Mouse (Mus musculus) yolk sac, embryonic 10.5 days (tissue): ENCODE data around the gene Tango2.

ENCODE experiments used
- DNase-seq: peaks from one replicate; pipeline ENCODE4 v3.0.0-alpha.2; 2017; ENCODE audit warnings: low spot score

Gene Tango2

DNA sequence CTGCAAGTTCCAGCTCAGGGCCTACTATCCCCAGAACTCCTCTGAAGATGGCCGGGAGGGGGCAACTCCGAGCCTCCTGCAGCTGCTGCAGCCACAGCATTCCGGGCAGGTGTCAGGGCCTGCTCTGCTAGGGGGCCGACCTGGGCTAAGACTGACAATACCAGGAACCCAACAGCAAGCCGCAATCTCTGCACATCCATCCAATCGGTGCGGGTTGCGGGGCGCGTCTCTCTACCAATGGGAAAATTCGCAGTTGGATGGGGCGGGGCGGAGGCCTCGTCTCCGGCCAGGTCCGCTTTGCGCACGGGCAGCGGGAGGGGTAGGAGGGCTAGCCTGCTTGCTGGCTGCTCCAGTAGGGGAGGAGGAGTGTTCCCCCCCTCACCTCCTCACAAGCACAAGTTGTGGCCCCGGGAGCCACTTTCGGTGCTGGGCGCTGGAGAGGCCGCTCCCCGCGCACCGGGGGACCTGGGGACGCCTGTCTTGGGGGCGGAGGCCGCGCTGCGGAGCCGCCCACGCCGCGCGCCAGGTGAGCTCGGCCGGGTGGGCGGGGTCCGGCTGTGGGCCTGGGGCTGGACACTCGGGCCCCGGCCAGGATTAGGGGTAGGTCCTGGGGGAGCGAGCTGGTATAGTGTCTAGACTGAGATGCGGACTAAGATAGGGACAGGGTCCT lies at the start of gene Tango2, which contains the start of gene Arvcf:
TSS of gene Tango2 (minus strand) at position 173 of the 670 bp plus-strand sequence.
TSS of gene Arvcf (plus strand) at position 252 of the 670 bp plus-strand sequence.
- peak; percentile 97 for DNase-seq

DNA sequence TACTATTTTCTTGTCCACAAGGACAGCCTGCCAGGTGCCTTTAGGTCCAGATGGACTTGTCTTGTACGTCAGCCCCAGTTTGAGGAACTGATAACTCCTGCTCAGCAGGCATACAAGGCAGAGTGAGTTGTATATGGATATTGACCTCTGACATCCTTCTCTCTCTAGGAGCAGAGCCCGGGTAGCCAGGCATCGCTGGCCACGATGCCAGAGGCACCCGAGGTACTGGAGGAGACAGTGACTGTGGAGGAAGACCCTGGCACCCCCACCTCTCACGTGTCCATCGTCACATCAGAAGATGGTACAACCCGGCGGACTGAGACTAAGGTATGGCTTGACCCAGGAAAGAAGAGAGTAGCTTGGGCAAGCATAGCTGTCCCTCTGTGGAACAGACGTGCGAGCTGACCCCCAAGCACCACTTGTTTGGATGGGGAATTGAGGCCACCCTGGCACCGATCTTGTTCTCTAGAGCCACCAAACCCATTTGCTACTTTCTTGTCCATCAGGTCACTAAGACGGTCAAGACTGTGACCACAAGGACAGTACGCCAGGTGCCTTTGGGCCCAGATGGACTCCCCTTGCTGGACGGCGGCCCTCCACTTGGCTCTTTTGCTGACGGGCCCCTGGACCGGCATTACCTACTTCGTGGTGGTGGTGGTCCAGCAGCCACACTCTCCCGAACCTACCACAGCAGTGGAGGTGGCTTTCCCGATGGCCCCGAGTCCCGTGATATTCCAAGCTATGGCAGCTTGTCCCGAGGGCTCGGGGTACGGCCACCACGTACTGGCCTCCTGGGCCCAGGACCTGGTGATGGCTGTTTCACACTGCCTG lies 49.1 kb upstream of the Tango2 start:
- DNase-seq = no peak

GRCm38 (mm10) chr16:18396201-18396600 lies 48.3 kb upstream of the Tango2 start:
- DNase-seq = no peak

DNA sequence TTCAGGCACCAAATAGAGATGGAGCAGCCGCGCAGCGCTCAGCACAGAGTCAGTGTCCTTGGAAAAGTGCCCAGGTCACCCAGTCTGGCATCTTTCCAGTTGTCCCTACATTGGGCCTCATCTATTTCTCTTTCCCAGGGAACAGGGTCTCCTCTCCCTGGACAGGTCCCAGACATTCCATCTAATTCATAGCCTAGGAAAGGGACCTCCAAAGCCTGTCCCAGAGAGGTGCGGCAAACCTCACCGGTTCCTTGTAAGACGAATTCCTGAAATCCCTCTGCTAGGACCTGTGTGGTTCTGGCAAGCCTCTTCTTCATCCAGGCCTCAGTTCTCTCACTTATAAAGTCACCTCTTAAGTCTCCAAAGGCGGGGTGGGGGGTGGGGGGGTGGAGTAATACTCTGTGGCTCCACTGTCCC lies 47.7 kb upstream of the Tango2 start:
- DNase-seq = no peak

DNA sequence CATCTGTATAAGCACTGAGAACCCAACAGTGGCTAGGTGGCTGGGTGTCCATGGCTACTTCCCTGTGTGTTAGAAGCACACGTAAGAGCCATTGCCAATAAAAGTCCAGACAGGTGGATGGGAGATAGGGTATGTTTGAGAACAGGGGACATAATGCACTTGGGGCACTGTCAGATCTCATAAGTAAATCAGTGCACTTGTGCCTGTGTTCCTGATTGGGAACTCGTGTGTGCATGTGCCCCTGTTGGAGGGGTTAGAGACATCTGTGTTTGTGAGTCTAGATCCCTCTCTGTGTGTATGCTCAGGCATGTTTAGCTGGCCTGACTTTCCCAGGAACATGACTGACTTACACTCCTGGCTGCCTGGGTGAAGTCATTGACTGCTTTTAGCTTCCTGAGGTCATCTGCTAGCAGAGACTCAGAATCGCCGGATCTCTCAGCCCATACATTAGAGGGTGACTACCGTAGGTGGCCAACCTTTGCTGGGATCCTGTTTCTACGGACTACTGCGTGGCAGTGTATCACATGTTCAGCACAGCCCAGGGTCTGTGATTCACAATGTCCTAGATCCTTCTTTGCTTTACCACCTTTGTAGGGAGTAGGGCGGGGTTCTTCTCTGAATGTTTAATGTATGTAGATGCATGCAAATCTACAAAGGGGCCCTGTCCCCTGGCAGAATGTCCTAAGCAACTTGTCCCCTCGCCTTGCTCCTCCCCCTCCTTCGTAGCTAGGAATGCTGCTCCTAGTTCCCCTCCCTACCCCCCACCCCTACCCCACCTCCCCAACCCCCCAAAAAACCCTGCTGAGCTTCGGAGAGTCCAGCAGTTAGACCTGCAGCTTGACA lies 47.1 kb upstream of the Tango2 start:
- DNase-seq = no peak

GRCm38 (mm10) chr16:18394056-18394455 lies 46.2 kb upstream of the Tango2 start:
- no peak for DNase-seq

DNA sequence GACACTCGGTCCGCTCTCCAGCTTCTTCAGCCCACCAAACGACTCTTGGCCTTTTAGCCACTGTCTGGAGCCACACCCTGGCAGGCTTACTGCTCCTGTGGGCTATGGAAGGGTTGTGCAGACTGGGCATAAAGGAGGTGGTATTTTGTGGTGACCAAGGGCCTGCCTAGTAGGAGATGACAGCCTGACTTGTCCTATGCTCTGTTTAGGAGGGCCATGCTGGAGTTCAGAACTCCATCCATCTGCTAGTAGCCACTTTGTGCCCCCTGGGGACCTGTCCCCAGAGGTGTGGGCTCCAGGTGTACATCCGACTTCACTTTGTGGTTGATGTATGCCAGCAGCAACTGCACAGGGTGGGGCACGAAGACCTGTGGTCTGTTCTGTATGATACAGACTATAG lies 45.7 kb upstream of the Tango2 start:
- DNase-seq = no peak

DNA sequence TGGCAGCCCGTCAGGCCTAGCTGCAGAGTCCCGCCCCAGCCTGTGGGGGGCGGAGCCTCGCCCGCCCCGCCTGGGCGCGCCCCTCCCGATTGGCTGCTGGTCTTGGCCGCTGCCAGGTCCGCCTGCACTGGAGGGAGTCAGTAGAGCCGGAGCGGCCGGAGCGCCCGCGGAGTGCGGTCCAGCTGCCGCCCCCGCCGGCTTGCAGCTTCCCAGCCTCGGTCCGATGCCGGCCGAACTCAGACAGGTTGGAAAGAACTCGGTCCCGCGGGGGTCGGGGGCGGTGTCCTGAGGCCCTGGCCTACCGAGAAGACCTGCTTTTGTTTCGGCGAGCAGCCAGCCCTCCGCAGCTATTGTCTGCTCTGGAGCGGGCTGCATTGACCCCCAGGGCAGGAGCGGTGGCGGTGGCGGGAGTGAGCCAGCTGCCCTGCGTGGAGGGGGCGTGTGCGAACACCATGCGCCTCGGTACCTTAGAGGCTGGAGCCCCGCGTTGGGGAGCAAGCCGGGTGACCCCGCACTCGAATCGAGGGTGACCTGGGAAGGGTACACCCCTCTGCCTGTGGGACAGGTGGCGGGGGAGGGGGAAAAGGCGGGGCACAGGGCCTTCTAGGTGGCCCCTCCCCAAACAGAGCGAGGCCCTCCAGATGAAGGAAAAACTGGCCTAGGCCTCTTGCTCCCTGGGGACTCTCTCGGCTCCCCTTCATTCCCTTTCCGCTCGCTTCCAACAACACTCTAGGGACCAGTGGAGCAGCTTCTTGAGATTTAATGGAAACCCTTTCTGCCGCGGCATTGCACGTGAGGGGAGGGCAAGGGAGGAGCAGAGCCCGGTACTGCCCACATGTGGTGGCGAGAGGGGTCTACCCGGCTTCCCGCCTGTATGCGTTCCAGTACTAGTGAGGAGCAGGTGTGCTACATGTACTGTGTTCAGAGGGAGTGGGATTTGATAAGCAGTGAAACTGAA lies 44.8 kb upstream of the Tango2 start:
- DNase-seq = peak; percentile 89

- DNase-seq = no peak
Observed at GRCm38 (mm10) chr16:18391728-18392127, 43.8 kb upstream of the Tango2 start.

DNA sequence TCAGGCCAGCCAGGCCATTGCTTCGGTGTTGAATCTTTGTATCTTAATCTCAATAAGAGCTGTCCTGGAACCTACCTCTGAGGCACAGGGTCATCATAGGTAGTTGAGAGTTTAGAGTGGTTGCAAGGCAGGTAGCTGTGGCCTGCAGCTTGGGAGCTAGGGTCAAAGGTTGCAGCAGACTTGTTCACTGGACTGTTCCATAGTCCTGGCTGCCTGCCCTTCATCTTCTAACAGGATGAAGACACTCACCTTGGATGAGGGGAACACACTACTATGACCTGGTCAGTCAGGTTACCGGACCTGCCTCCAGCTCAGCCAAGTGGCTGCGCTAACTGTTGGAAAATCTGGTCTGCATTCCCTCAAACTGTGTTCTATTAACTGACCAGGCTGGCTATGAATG lies 43.2 kb upstream of the Tango2 start:
- no peak for DNase-seq

- DNase-seq = no peak
Observed at GRCm38 (mm10) chr16:18390399-18390798, 42.5 kb upstream of the Tango2 start.

- DNase-seq = no peak
Observed at GRCm38 (mm10) chr16:18388583-18389435, 40.9 kb upstream of the Tango2 start.

DNA sequence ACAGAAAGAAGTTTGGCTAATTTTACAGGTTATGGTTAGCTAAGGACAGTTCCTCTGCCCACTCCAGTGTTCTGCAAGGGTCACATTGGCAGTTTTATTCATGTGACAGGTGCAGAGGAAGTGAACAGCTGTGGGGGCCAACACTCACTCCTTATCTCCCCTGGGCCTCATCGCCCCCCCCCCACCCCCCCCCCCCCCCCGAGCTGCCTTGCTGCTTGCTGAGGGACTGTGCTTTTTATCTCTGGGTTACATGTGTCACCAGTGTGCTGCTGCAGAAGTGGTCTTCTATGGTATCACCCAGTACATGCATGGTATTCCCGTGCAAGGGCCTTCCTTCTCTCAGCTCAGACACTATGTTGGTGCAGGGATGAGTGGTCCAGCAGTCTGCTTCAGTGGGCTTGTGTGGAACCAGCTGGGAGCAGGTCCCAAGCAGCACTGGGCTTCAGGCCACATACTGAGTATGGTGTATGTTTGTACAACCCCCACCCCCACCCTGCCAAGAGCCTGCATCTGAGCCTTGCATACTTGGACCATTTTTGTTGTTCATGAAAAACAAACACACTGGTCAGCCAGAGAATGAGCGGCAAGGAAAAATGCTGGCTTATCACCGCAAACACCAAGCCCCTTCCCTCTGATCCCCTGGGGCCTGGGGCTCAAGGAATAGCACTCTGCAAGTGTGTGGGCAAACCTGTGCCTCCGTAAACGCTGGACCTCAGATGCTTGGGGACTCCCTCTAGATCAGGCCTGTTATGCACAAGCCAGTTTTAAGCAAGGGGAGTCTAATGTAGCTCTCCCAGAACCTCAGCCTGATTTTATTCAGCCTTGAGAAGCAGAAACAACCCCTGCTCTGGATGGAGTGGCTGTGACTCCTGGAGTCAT lies 40.0 kb upstream of the Tango2 start:
- no peak for DNase-seq

DNA sequence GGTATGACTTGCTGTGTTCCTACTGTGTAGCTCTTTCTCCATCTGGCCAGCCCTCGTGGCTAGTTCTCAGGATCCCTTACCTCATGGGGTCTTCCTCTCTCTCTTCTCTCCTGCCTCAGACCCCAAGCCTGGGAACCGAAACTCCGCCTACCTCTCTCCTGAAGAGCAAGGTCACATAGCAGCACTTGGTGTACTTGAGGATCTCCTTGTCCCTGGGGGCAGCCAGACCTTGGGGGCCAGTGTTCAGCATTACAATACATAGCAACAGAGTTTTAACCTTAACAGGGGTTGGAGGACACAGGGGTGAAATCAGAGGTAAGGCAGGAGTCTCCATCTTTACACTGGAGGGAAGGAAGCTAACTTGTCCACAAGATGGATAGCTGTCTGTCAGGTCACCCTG lies 39.1 kb upstream of the Tango2 start:
- no peak for DNase-seq

GRCm38 (mm10) chr16:18386451-18386850 lies 38.5 kb upstream of the Tango2 start:
- no peak for DNase-seq

GRCm38 (mm10) chr16:18385411-18385810 lies 37.5 kb upstream of the Tango2 start:
- no peak for DNase-seq

GRCm38 (mm10) chr16:18384659-18385058 lies 36.8 kb upstream of the Tango2 start:
- DNase-seq = no peak

DNA sequence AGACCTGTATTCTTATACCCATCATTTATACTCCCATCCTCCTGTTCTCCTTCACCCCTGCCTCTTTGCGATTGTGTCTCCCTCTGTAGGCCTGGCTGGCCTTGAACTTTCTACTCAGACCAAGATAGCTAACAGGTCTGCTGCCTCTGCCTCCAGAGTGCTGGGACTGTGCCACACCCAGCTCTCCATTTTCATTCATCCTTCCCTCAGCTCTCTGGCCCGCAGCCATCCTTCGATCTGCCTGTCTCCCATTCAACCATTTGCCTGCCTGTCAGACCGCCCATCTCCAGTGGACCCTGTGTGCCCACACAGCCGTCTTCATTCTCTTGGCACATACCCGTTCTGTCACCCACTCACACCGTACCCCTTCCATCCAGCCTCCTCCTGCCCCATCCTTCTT lies 36.3 kb upstream of the Tango2 start:
- DNase-seq = no peak

DNA sequence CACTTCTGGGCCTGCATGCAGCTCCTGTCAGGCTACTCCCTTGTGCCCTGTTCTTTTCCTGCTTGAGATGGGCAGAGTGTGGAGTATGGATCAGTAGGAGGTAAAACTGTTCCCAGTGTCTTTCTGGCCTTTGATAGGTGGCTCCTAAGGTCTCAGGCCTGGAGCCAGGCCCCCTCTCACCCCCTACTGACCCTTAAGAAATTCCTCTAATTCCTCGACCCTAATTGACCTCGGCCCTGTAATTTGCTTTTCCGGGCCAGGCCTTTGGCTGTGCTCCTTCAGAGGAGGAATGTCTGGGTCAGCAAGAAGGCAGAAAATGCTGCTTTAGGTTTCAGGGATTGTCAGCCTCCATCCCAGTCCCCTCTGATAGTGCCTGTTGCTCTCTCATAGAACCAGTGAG lies 35.9 kb upstream of the Tango2 start:
- DNase-seq = peak; percentile 58
